Mouse (Mus musculus) lung, postnatal 0 days (tissue): ENCODE data around the gene Usp48.

Experiments
- CTCF ChIP-seq: IDR thresholded peaks from 2 replicates; pipeline ENCODE4 v1.5.1; 2016; ENCODE audit warnings: antibody characterized with exemption, mild to moderate bottlenecking
- EP300 ChIP-seq: IDR thresholded peaks from 2 replicates; pipeline ENCODE4 v1.6.1; 2016; ENCODE audit warnings: antibody characterized with exemption, mild to moderate bottlenecking, control low read depth

GRCm38 (mm10) chr4:137655241-137656031 lies 61.9 kb downstream of the Usp48 start:
- TF ChIP-seq CTCF (no peak), EP300 (no peak)
